In the genomic region with DNA sequence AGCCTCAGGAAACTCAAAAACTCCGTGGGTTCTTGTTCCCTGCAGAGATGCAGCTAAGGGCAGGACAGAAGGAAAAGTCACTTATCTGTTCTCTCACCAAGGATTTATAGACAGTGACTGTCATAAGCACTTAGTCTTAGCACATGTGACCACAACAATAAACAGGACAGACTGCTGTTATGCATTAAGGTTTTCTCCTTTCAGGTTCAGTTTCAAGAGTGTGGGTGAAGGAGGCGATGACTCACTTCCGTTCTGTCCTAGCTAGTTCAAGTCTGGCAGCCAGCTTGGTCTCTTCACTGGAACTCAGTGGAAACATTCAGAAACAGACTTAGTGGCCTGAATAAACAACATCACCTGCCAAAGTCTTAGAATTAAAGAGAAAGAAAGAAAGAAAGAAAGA, we compare ENCODE assay signal across 11 mouse cellular contexts.
A peak's percentile ranks its signal among the peaks of the same experiment; 100 is the strongest.
DNase-seq lines count a peak whose midpoint lies in the region; ATAC-seq lines count a peak whose summit lies in the region.
"Had no signal": no experiment of that assay in that cellular context is flagged by ENCODE, and none has a peak within 500 bp of the region (broad histone marks: within the 10 kb centered on the region; RNA-seq: fewer than 3 reads in every experiment).

No protein-coding gene starts in this region.

- no peaks in the 10 kb centered on the region for H3K9me3 ChIP-seq in midbrain, embryonic 15.5 days
- H3K9me3 ChIP-seq: neural tube, embryonic 15.5 days had no signal

- H3K27me3 ChIP-seq in midbrain, embryonic 15.5 days (replicated peaks), result no peaks in the 10 kb centered on the region
- H3K27me3 ChIP-seq: neural tube, embryonic 15.5 days had no signal

- no peak overlapping the region for H3K4me3 ChIP-seq in midbrain, embryonic 15.5 days
- H3K4me3 ChIP-seq: neural tube, embryonic 15.5 days had no signal

- no peak overlapping the region for H3K4me2 ChIP-seq in midbrain, embryonic 15.5 days
- H3K4me2 ChIP-seq: neural tube, embryonic 15.5 days had no signal

- no peaks in the 10 kb centered on the region for H3K36me3 ChIP-seq in midbrain, embryonic 15.5 days (replicated peaks)
- H3K36me3 ChIP-seq: neural tube, embryonic 15.5 days had no signal

- WGBS in midbrain, embryonic 15.5 days, result 67% methylated on average over 3 of the region's 3 CpGs

- H3K4me1 ChIP-seq in midbrain, embryonic 15.5 days, result no peaks in the 10 kb centered on the region
- H3K4me1 ChIP-seq: neural tube, embryonic 15.5 days had no signal

- H3K9ac ChIP-seq in midbrain, embryonic 15.5 days, result no peak overlapping the region
- H3K9ac ChIP-seq: neural tube, embryonic 15.5 days had no signal

- intact Hi-C loops in left cerebral cortex, postnatal 10 days (cut with DNase I), result no loop called here

- H3K27ac ChIP-seq in midbrain, embryonic 15.5 days, result no peak overlapping the region
- H3K27ac ChIP-seq: neural tube, embryonic 15.5 days had no signal

- DNase-seq in spleen, postnatal 36 days (ENCODE audit: low spot score in 2 of 2), result peak; percentile 39
- no peak for DNase-seq in spleen, postnatal 10 days (ENCODE audit: low spot score in 2 of 2)
- DNase-seq in Muller cell, postnatal 12 days (ENCODE audit: inconsistent ontology term), result peak; percentile 69
- peak; percentile 41 to 52 for DNase-seq in heart, adult 9 months (ENCODE audit: low spot score in 2 of 2)
- DNase-seq in thymus, postnatal 0 days (ENCODE audit: low spot score), result peak; percentile 13
- no peak for DNase-seq in left cerebral cortex, postnatal 10 days (ENCODE audit: extremely low spot score in 1 of 2, low spot score in 2 of 2)
- DNase-seq: adrenal gland, postnatal 10 days; embryo, embryonic 11 days; lung, postnatal 4 days had no signal

- no peak for ATAC-seq in midbrain, embryonic 15.5 days (replicated peaks)

Comparison
In these comparisons a context has a peak if more than half of its experiments do, and no peak if none do; other contexts are left out.
1. DNase-seq: peak in spleen, postnatal 36 days (2 of 2), Muller cell, postnatal 12 days (single experiment), heart, adult 9 months (2 of 2) and thymus, postnatal 0 days (single experiment); none in spleen, postnatal 10 days (0 of 2) and left cerebral cortex, postnatal 10 days (0 of 2).